Mouse (Mus musculus) stomach, postnatal 0 days (tissue): Measurements from ENCODE around the gene Mab21l3.
A peak's percentile ranks its signal among the peaks of the same experiment; 100 is the strongest.

ENCODE experiments used
- CTCF ChIP-seq: IDR thresholded peaks from 2 replicates; pipeline ENCODE4 v1.5.1; 2016; ENCODE audit warnings: antibody characterized with exemption, low read depth, mild to moderate bottlenecking, moderate library complexity
- EP300 ChIP-seq: optimal IDR thresholded peaks from 2 replicates; pipeline ENCODE3; 2016; ENCODE audit warnings: antibody characterized with exemption

DNA sequence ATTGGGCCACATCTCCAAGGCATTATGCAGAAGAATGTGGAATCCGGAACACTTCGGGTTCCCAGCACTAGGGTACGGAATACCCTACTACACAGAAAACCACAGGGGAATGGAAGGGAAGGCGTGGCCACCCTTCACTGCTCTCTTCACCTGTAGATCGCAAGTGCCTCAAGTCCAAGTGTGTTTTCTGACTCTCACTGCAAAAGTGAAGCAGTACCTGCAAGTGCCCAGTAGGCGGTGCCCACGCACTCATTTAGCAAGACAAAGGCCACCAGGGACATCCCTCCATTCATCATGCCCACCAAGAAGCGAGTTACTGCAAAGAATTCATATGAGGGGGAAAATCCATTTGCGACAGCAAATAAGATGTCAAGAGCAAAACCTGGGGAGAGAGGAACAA, 48.1 kb upstream of the Mab21l3 start:
- no peak for TF ChIP-seq EP300
- peak; percentile 94 for TF ChIP-seq CTCF
